Mouse (Mus musculus) bone marrow, adult 2 months (tissue): ENCODE results near the gene Il20rb.

Experiments
- CTCF ChIP-seq: fragments of 200-500 bp; IDR thresholded peaks from 2 replicates; pipeline ENCODE4 v1.5.1; 2011; ENCODE audit warnings: low read length, control low read depth; ENCODE audit not compliant: control insufficient read depth, insufficient read depth
- POLR2A ChIP-seq: fragments of 200-500 bp; IDR thresholded peaks from 2 replicates; pipeline ENCODE4 v1.6.1; 2011; ENCODE audit warnings: low read depth, mild to moderate bottlenecking, control low read depth, low read length, borderline replicate concordance; ENCODE audit not compliant: control insufficient read depth

- TF ChIP-seq CTCF (no peak), POLR2A (no peak)
Measured at GRCm38 (mm10) chr9:100461671-100462070, 24.9 kb downstream of the Il20rb start.
